In the genomic region with DNA sequence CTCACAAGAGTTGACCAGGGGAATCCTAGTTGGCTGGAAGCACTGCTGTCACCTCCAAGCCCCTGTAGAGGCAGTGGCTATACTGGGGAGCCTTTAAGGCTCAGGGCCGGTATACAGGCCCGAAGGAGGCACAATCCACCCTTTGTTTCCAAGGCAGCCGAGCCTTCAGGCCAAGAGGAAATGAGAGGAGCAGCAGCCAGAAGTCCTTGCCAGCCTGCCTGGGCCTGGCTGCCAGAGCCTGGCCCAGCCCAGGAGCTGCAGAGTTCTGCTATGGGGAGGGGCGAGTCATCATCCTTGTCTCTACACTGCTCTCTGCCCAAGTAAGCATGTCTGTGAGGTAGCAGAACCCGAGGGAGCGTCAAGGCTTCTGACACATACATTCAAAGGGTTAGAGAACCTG, we compare ENCODE assay signal across 10 mouse cellular contexts. TPM values are rescaled to one million over a fixed set of nuclear protein-coding genes. Genes with fewer than 3 reads are reported as not detected.
DNase-seq lines count a peak whose midpoint lies in the region; ATAC-seq lines count a peak whose summit lies in the region.
"Had no signal": no experiment of that assay in that cellular context is flagged by ENCODE, and none has a peak within 500 bp of the region (broad histone marks: within the 10 kb centered on the region; RNA-seq: fewer than 3 reads in every experiment).

No protein-coding gene starts in this region.

- peak; percentile 87 for ATAC-seq in hindbrain, embryonic 15.5 days (ENCODE audit: low FRiP score, low read depth)
- ATAC-seq in hindbrain, embryonic 11.5 days (ENCODE audit: low FRiP score), result no peak; the same call in 1 of the 2 replicates
- ATAC-seq in stomach, embryonic 14.5 days (ENCODE audit: insufficient number of reproducible peaks, insufficient read depth, low FRiP score, low read depth), result peak; percentile 54; the same call in 1 of the 2 replicates

- H3K4me2 ChIP-seq in hindbrain, embryonic 15.5 days, result no peak overlapping the region
- no peak overlapping the region for H3K4me2 ChIP-seq in hindbrain, embryonic 11.5 days (replicated peaks; ENCODE audit: low read depth, low read length)
- no peak overlapping the region for H3K4me2 ChIP-seq in stomach, embryonic 14.5 days (replicated peaks; ENCODE audit: low read depth, low read length)

- H3K9ac ChIP-seq in hindbrain, embryonic 15.5 days, result no peak overlapping the region
- no peak overlapping the region for H3K9ac ChIP-seq in hindbrain, embryonic 11.5 days (ENCODE audit: low read depth, low read length)
- H3K9ac ChIP-seq in stomach, embryonic 14.5 days (replicated peaks; ENCODE audit: low read depth, low read length), result no peak overlapping the region

- peak overlapping the region; percentile 62; the same call in 1 of the 2 replicates for H3K27ac ChIP-seq in hindbrain, embryonic 15.5 days (replicated peaks)
- no peak overlapping the region for H3K27ac ChIP-seq in hindbrain, embryonic 11.5 days (ENCODE audit: low read depth, low read length)
- H3K27ac ChIP-seq in stomach, embryonic 14.5 days (ENCODE audit: low read length), result no peak overlapping the region

- peaks cover 9% of the 10 kb centered on the region; the same call in 1 of the 2 replicates for H3K4me1 ChIP-seq in hindbrain, embryonic 15.5 days (replicated peaks)
- no peaks in the 10 kb centered on the region; the same call in 1 of the 2 replicates for H3K4me1 ChIP-seq in hindbrain, embryonic 11.5 days (replicated peaks; ENCODE audit: control insufficient read depth, insufficient read depth, low read length)
- H3K4me1 ChIP-seq in stomach, embryonic 14.5 days (ENCODE audit: control insufficient read depth, insufficient read depth, low read length), result no peaks in the 10 kb centered on the region
- H3K4me1 ChIP-seq: megakaryocyte, embryonic 14.5 days had no signal

- no peaks in the 10 kb centered on the region for H3K36me3 ChIP-seq in hindbrain, embryonic 15.5 days
- no peaks in the 10 kb centered on the region for H3K36me3 ChIP-seq in hindbrain, embryonic 11.5 days (ENCODE audit: control insufficient read depth, insufficient read depth, low read length)
- no peaks in the 10 kb centered on the region for H3K36me3 ChIP-seq in stomach, embryonic 14.5 days (ENCODE audit: control insufficient read depth, insufficient read depth, low read length)

- DNase-seq in hindbrain, embryonic 11.5 days (ENCODE audit: low spot score), result no peak
- DNase-seq in adrenal gland, postnatal 36 days, result peak; percentile 36 to 57
- DNase-seq in fibroblast of lung, adult 2 months (ENCODE audit: low read depth), result peak; percentile 80
- DNase-seq in layer of hippocampus, adult 8-10 months (ENCODE audit: low spot score in 2 of 2), result peak; percentile 46
- no peak for DNase-seq in thymus, postnatal 4 days
- no peak for DNase-seq in urinary bladder, postnatal 4 days (ENCODE audit: low spot score in 2 of 2)

- no peaks in the 10 kb centered on the region for H3K27me3 ChIP-seq in hindbrain, embryonic 15.5 days
- no peaks in the 10 kb centered on the region for H3K27me3 ChIP-seq in hindbrain, embryonic 11.5 days (ENCODE audit: control insufficient read depth, insufficient read depth, low read length)
- H3K27me3 ChIP-seq in stomach, embryonic 14.5 days (ENCODE audit: control insufficient read depth, insufficient read depth, low read length), result no peaks in the 10 kb centered on the region

- H3K4me3 ChIP-seq in hindbrain, embryonic 15.5 days, result no peak overlapping the region
- H3K4me3 ChIP-seq in hindbrain, embryonic 11.5 days (ENCODE audit: low read depth, low read length), result no peak overlapping the region
- no peak overlapping the region for H3K4me3 ChIP-seq in stomach, embryonic 14.5 days (ENCODE audit: low read depth, low read length)
- H3K4me3 ChIP-seq: megakaryocyte, embryonic 14.5 days had no signal

- 63% methylated on average over 6 of the region's 6 CpGs for WGBS in hindbrain, embryonic 15.5 days
- WGBS in hindbrain, embryonic 11.5 days, result 66% methylated on average over 6 of the region's 6 CpGs
- WGBS in stomach, embryonic 14.5 days, result 64% methylated on average over 6 of the region's 6 CpGs

- no peaks in the 10 kb centered on the region for H3K9me3 ChIP-seq in hindbrain, embryonic 15.5 days
- no peaks in the 10 kb centered on the region for H3K9me3 ChIP-seq in hindbrain, embryonic 11.5 days (ENCODE audit: control insufficient read depth, low read length)
- H3K9me3 ChIP-seq in stomach, embryonic 14.5 days (ENCODE audit: control insufficient read depth, low read depth, low read length), result no peaks in the 10 kb centered on the region
- H3K9me3 ChIP-seq: megakaryocyte, embryonic 14.5 days had no signal

RNA-seq across cellular contexts. Expression of a gene that starts 22.0 kb away (rescaled TPM):
- 8.1 and 8.9 TPM in 2 replicates for polyA plus RNA-seq in hindbrain, embryonic 15.5 days (2015; fragmentation: Nextera tagmentation; extraction: Ambion mirVana)
- 11.9 and 13.6 TPM in 2 replicates for polyA plus RNA-seq in hindbrain, embryonic 11.5 days (2014; fragmentation: Nextera tagmentation; extraction: Ambion mirVana)
- 10 to 100 TPM; 45.8 to 47.5 TPM for total RNA-seq in adrenal gland, postnatal 36 days (2021)
- 10 to 100 TPM; 21.5 to 37.6 (median 27.6) TPM for total RNA-seq in layer of hippocampus, adult 8-10 months (2022)
- 13.0 and 17.1 TPM in 2 replicates for polyA plus RNA-seq in stomach, embryonic 14.5 days (2014; fragmentation: Nextera tagmentation; extraction: Ambion mirVana)

RNA-seq across cellular contexts. Expression of a gene that starts 38.8 kb away (rescaled TPM):
- 3.0 and 4.1 TPM in 2 replicates for polyA plus RNA-seq in hindbrain, embryonic 15.5 days (2015; fragmentation: Nextera tagmentation; extraction: Ambion mirVana)
- polyA plus RNA-seq in hindbrain, embryonic 11.5 days (2014; fragmentation: Nextera tagmentation; extraction: Ambion mirVana), result 0.48 and 0.91 TPM in 2 replicates
- total RNA-seq in adrenal gland, postnatal 36 days (2021), result under 1 TPM in 1 of 2 experiments, not detected in 1; 0.30 TPM
- 1 to 10 TPM; 1.0 to 1.8 (median 1.5) TPM for total RNA-seq in layer of hippocampus, adult 8-10 months (2022)
- polyA plus RNA-seq in stomach, embryonic 14.5 days (2014; fragmentation: Nextera tagmentation; extraction: Ambion mirVana), result 1.1 and 1.9 TPM in 2 replicates
- total RNA-seq: gastrocnemius, postnatal 36 days had no signal

RNA-seq across cellular contexts. Expression of a gene that starts 44.7 kb away (rescaled TPM):
- 31.0 and 32.9 TPM in 2 replicates for polyA plus RNA-seq in hindbrain, embryonic 15.5 days (2015; fragmentation: Nextera tagmentation; extraction: Ambion mirVana)
- polyA plus RNA-seq in hindbrain, embryonic 11.5 days (2014; fragmentation: Nextera tagmentation; extraction: Ambion mirVana), result 8.2 and 9.5 TPM in 2 replicates
- total RNA-seq in adrenal gland, postnatal 36 days (2021), result 10 to 100 TPM; 17.4 to 18.7 TPM
- total RNA-seq in layer of hippocampus, adult 8-10 months (2022), result 10 to 100 TPM; 52.6 to 61.4 (median 58.7) TPM
- 9.1 and 11.6 TPM in 2 replicates for polyA plus RNA-seq in stomach, embryonic 14.5 days (2014; fragmentation: Nextera tagmentation; extraction: Ambion mirVana)

RNA-seq across cellular contexts. Expression of a gene that starts 54.0 kb away (rescaled TPM):
- 11.0 and 11.8 TPM in 2 replicates for polyA plus RNA-seq in hindbrain, embryonic 15.5 days (2015; fragmentation: Nextera tagmentation; extraction: Ambion mirVana)
- 8.7 and 9.4 TPM in 2 replicates for polyA plus RNA-seq in hindbrain, embryonic 11.5 days (2014; fragmentation: Nextera tagmentation; extraction: Ambion mirVana)
- 10 to 100 TPM; 14.0 to 16.0 TPM for total RNA-seq in adrenal gland, postnatal 36 days (2021)
- 10 to 100 TPM; 17.4 to 27.3 (median 22.4) TPM for total RNA-seq in layer of hippocampus, adult 8-10 months (2022)
- 13.4 and 18.0 TPM in 2 replicates for polyA plus RNA-seq in stomach, embryonic 14.5 days (2014; fragmentation: Nextera tagmentation; extraction: Ambion mirVana)

Comparison
In these comparisons a context has a peak if more than half of its experiments do, and no peak if none do; other contexts are left out.
1. DNase-seq: peak in adrenal gland, postnatal 36 days (2 of 2), fibroblast of lung, adult 2 months (single experiment) and layer of hippocampus, adult 8-10 months (2 of 2); none in hindbrain, embryonic 11.5 days (single experiment), thymus, postnatal 4 days (single experiment) and urinary bladder, postnatal 4 days (0 of 2).